Mouse (Mus musculus) olfactory bulb, adult 2 months (tissue): ENCODE data around the gene Zfp62.

ENCODE experiments used
- CTCF ChIP-seq: fragments of 200-500 bp; IDR thresholded peaks from 2 replicates; pipeline ENCODE4 v1.5.1; 2012; ENCODE audit warnings: low read depth, mild to moderate bottlenecking, low read length, moderate library complexity; ENCODE audit not compliant: insufficient read depth
- POLR2A ChIP-seq: fragments of 200-500 bp; IDR thresholded peaks from 2 replicates; pipeline ENCODE4 v1.6.1; 2012; ENCODE audit warnings: mild to moderate bottlenecking, low read depth, low read length, moderate library complexity; ENCODE audit not compliant: insufficient read depth

DNA sequence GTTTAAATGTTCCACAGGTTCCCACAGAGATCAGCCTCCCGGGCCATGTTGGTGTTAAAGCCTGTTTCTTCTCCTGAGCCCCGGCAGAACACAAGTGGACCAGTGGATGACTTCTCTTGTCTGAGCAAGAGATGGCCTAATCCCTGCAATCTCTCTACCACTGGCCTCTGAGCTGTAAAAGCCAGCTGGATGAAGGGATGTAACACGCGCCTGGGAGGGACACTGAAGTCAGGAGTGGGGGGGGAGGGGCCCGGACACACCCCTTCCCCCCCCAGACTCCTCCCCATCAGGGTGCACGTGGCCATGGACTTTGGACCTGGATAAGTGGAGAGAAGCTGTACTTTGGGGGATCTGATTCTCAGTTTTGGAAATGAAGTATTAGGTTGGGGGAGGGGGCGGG lies 42.1 kb downstream of the Zfp62 start:
- TF ChIP-seq POLR2A (no peak), CTCF (no peak)
